Mouse (Mus musculus): ENCODE measurements around the gene Shmt2. TPM values are rescaled to one million over a fixed set of nuclear protein-coding genes. Genes with fewer than 3 reads are reported as not detected.

Shmt2 gene
- total RNA-seq, 1 experiment from 2014 or later, result 119 TPM

- no peak for ATAC-seq (replicated peaks; ENCODE audit: low read depth, poor library complexity, severe bottlenecking)
Measured at GRCm38 (mm10) chr10:127514111-127514698, 8.0 kb downstream of the Shmt2 start.

- ATAC-seq (replicated peaks; ENCODE audit: low read depth, poor library complexity, severe bottlenecking), result 0 out of 2 replicates have a peak, but pooled peaks have one; percentile 4
Measured at GRCm38 (mm10) chr10:127513501-127514091, 8.6 kb downstream of the Shmt2 start.

GRCm38 (mm10) chr10:127512813-127513212, 9.4 kb downstream of the Shmt2 start:
- ATAC-seq (replicated peaks; ENCODE audit: low read depth, poor library complexity, severe bottlenecking), result peak; percentile 67

- no peak for ATAC-seq (replicated peaks; ENCODE audit: low read depth, poor library complexity, severe bottlenecking)
Measured at GRCm38 (mm10) chr10:127512307-127512666, 10.0 kb downstream of the Shmt2 start.

- 0 out of 2 replicates have a peak, but pooled peaks have one; percentile 1 for ATAC-seq (replicated peaks; ENCODE audit: low read depth, poor library complexity, severe bottlenecking)
Measured at GRCm38 (mm10) chr10:127511634-127512306, 10.5 kb downstream of the Shmt2 start.

GRCm38 (mm10) chr10:127510895-127511617, 11.2 kb downstream of the Shmt2 start:
- ATAC-seq (replicated peaks; ENCODE audit: low read depth, poor library complexity, severe bottlenecking), result no peak

GRCm38 (mm10) chr10:127509837-127510701, 12.2 kb downstream of the Shmt2 start:
- ATAC-seq (replicated peaks; ENCODE audit: low read depth, poor library complexity, severe bottlenecking), result no peak

GRCm38 (mm10) chr10:127509051-127509836, 13.0 kb downstream of the Shmt2 start:
- ATAC-seq (replicated peaks; ENCODE audit: low read depth, poor library complexity, severe bottlenecking), result peak; percentile 33

- peak; percentile 50 for ATAC-seq (replicated peaks; ENCODE audit: low read depth, poor library complexity, severe bottlenecking)
Measured at GRCm38 (mm10) chr10:127508239-127508638, 14.0 kb downstream of the Shmt2 start.

- no peak for ATAC-seq (replicated peaks; ENCODE audit: low read depth, poor library complexity, severe bottlenecking)
Measured at GRCm38 (mm10) chr10:127500894-127501893, 21.1 kb downstream of the Shmt2 start, which contains the start of gene Stac3. Stac3 (plus strand) TSS chr10:127501686.

GRCm38 (mm10) chr10:127500042-127500441, 22.2 kb downstream of the Shmt2 start:
- no peak for ATAC-seq (replicated peaks; ENCODE audit: low read depth, poor library complexity, severe bottlenecking)

- no peak for ATAC-seq (replicated peaks; ENCODE audit: low read depth, poor library complexity, severe bottlenecking)
Measured at GRCm38 (mm10) chr10:127499516-127499915, 22.7 kb downstream of the Shmt2 start.

GRCm38 (mm10) chr10:127496156-127496555, 26.1 kb downstream of the Shmt2 start:
- no peak for ATAC-seq (replicated peaks; ENCODE audit: low read depth, poor library complexity, severe bottlenecking)

GRCm38 (mm10) chr10:127492118-127492517, 30.1 kb downstream of the Shmt2 start:
- no peak for ATAC-seq (replicated peaks; ENCODE audit: low read depth, poor library complexity, severe bottlenecking)

GRCm38 (mm10) chr10:127491128-127491512, 31.1 kb downstream of the Shmt2 start:
- ATAC-seq (replicated peaks; ENCODE audit: low read depth, poor library complexity, severe bottlenecking), result no peak

- ATAC-seq (replicated peaks; ENCODE audit: low read depth, poor library complexity, severe bottlenecking), result no peak
Measured at GRCm38 (mm10) chr10:127490160-127491127, 31.8 kb downstream of the Shmt2 start.

GRCm38 (mm10) chr10:127488856-127489255, 33.4 kb downstream of the Shmt2 start:
- no peak for ATAC-seq (replicated peaks; ENCODE audit: low read depth, poor library complexity, severe bottlenecking)
